Mouse (Mus musculus): ENCODE data around the gene Chchd3.

Gene Chchd3

DNA sequence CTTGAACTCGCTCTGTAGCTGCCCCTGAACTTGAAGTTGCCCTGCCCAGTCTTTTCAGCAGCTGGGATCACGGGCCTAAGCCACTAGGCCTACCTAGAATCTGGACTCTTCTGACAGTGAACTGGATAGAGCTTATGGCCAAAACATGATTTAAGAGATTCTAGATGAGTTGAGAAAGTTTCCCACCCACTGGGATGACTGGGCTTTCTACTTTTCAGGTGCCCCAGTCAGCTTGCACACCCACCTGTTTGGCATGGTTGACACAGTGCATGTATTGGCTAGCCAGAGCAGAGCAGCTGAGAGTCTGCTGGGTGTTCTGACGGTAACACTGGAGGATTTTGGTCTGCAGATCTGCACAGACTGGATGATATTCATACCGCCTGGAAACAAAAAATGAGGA is 256.4 kb downstream of the Chchd3 start:
- DNase-seq (ENCODE audit: low read depth, low spot score) = no peak

DNA sequence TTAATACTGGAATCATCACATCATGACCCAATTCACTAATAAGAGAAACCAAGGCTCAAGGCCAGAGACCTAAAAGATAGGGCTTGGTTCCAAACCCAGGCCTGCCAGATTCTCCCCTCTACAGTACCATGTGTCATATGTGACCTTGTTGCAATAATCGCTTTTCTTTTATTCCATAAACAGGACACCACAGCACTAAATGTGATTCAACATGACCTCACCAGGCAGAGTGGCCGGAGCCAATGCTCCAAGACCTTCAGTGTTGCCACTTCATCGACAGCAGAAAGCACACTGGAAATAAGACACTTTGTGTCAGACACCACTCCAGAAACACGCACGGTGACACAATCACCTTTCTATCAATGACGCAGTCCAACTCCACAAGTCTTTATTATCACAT is 258.3 kb downstream of the Chchd3 start:
- no peak for DNase-seq (ENCODE audit: low read depth, low spot score)

DNA sequence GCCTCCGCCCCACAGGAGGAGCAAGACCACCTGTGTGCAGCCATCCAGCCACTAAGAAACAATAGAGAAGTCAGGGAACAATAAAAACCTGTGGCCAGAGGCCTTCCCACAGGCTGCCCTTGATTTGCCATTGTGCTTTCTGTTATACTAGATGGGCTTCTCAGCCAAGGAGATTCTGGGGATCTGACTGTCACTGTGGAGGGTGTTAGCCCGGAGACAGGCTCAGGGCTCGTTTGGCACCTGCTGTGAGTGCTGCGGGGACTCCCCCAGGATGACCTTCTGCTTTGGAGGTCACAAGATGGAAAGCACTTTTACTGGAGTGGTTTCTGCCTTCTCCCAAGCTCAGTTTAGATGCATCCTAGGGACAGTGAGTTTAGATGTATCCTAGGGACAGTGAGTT is 262.5 kb downstream of the Chchd3 start:
- DNase-seq (ENCODE audit: low read depth, low spot score) = no peak

DNA sequence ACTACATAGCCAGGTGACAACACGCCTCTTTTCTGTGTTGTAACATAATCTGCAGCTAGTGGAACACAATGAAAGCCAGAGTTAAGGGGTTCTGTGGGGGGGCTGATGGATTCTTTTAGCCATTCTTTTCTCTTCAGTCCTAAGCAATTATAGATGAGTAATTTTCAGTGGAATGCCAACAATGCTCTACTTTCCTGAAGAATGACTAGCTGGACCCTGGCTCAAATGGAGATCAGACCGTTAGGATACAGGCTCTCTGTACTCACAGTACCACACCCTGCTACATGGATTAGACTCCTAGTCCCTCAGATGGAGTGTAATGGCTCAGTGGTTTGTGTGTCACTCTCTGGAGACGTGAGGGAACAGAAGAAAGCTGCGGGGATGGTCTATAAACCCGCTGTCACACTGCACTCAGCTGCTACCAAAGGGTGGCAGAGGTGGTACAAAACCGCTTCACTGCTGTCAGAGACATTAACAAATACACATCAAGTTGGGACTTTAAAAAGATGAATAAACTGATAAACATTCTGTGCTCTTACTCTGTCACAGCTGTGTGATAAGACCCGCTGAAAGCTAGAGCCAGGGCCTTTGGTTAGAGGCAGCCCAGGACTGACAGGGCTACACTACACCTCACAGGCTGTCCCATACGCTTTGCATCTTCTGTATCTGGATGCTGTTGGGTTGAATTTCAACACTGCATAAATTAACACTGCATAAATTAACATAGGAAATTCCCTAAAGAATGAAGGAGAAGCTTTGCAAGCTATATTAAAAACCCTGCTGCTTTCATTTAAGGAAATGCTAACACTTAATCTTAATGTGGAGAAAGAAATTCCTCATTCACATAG is 264.2 kb downstream of the Chchd3 start:
- no peak for DNase-seq (ENCODE audit: low read depth, low spot score)

DNA sequence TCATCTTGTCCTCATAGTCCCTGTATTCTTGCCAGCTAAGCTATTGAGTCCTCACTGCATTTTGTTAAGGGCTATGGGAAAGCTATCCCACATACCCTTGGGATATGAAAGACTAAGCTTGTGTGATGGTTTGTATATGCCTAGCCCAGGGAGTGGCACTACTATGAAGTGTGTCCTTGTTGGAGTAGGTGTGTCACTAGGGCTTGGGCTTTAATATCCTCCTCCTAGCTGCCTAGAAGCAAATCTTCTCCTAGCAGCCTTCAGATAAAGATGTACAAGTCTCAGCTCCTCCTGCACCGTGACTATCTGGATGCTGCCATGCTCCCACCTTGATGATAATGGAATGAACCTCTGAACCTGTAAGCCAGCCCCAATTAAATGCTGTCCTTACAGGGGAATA is 266.5 kb downstream of the Chchd3 start:
- no peak for DNase-seq (ENCODE audit: low read depth, low spot score)

DNA sequence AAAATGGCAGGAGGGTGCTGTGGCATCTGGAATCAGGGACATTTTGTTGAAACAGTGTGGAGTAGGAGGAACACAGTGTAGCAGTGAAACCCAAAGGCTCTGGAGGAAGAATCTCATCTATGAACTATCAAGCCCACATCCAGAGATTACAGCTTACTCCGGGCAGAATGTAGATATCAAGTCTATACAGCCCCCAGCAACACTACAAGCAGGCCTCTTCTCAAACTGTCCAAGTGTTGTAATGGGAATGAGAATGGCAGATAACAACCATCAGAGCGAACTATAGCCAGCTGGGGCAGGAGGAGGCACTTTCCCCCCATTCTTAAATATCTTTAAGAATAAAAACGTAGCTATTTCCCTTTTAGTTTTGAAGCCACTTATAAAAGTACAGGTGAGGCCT is 266.9 kb downstream of the Chchd3 start:
- no peak for DNase-seq (ENCODE audit: low read depth, low spot score)

DNA sequence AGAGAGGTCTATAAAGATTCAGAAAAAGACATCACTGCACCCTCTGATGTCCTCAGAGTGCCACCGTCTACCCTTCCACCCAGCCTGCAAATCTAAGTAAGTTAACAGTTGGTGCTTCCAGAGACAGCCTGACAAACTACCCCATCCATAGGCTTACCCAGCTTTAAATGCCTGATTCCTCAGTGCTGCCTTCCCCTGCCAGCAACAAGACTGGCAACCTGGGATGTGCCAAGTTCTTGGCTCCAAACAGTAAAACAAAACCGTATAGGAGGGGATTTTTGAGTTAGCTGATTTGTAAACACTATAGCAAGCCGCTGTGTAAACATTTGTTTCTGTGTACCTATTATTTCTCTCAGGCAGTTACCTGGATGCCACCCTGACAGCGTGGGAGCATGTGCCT is 269.6 kb downstream of the Chchd3 start:
- DNase-seq (ENCODE audit: low read depth, low spot score) = no peak

DNA sequence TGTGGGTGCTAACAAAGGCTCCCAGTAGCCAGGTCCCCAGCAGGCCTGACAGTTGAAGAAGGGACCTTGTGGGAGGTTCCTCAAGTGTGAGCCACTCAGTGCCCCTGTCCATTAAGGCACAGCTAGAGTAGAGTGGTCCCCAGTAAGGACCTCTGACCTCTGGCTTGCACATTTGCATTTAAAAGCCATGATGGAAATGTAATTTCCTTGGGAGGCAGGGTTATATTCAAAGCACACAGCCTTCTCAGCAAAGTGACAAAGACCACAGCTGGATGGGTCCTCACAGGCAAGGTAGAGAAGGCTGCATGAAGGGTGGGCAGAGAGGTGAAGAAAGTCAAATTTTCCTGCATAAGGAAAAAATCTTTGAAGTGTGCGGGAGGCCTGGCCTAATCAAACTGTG is 272.7 kb downstream of the Chchd3 start:
- no peak for DNase-seq (ENCODE audit: low read depth, low spot score)

DNA sequence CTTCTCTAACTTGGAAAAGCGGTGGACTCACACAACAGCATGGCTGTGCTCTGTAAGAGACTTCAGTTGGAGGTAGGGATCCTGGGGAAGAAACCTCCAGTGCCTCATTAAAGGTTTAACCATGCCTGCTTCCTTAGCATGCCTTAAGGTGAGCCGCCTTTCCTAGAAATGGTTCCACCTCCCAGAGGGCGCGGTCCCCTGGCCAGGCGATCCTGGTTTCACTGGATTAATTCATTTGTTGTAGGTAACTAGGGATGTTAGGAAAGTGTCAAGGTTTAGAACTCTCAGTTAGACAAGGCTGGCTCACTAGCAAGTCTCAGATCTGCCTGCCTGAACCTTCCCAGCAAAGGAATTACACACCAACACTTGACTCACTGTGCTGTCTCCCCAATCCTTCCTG is 273.9 kb downstream of the Chchd3 start:
- no peak for DNase-seq (ENCODE audit: low read depth, low spot score)

DNA sequence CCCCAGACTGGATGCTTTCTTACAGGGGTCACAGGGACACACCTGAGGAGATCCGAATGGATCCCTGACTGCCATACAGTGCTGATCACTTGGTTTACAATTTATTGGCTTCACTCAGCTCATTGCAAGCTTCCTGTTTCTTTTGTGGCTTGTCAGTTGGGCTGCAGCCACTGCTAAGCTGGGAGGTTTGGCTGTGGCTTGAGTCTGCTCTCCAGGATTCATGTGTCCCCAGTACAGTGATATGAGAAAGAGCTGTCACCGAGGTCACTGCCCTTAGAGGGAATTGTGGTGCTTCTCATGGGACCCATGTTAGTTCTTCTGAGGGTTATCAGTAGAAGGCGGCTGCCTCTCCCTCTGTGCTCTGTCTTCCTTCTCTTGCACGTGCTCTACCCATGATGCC is 277.0 kb downstream of the Chchd3 start:
- DNase-seq (ENCODE audit: low read depth, low spot score) = no peak

DNA sequence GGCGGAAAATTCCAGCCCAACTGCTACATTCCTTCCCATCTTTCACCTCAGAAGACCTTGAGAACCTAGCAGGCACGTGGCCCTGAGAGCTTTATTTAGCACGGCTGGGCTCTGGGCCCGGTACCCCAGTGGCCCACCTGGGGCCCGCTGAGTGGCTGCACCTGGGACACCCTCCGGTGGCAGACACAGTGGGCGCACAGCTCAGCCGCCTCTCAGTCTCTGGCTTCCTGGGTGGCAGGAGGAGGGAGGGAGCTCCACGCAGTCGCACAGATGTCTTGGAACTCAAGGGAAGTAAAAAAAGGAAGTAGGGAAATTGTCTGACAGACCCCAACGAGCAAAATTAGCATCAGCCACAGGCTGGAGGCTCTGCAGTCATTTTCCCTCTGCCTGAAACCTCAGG is 279.5 kb downstream of the Chchd3 start:
- no peak for DNase-seq (ENCODE audit: low read depth, low spot score)

DNA sequence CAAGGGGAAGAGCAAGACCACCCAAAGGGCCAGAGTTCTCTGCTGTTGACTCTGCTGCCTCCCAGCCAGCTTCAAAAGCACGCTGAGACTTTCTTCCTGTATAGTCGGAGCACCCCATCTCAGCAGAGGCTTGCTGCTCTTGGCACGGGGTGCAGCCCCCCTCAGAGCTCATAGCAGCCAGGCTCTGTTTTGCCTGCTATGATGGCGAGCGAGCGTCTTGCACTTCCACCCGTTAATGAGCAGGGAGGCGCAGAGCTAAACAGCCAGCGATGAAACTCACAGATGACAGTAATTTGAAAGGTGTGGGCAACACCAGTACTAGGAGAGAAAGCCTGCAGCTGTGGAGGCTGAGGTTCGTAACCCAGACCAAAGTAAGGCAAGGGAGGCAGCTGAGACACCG is 283.7 kb downstream of the Chchd3 start:
- DNase-seq (ENCODE audit: low read depth, low spot score) = no peak

DNA sequence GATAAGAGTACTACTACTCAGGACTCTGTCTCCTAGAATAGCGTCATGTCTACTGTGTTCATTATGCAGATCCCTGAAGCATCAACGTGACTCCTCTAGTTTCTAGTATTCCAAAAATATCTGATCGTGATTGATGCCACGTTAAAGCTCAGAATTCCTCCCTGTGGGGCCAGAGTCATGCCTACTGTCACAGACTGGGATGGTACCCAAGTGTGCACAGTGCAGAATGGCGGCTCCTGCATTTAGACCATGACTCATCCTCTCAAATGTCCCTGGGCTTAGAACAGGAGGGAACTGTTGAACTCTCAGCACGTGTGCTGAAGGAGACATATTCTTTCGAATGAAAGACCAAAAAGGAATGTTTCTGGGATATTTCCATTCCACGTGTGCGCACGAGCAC is 305.5 kb downstream of the Chchd3 start:
- no peak for DNase-seq (ENCODE audit: low read depth, low spot score)

DNA sequence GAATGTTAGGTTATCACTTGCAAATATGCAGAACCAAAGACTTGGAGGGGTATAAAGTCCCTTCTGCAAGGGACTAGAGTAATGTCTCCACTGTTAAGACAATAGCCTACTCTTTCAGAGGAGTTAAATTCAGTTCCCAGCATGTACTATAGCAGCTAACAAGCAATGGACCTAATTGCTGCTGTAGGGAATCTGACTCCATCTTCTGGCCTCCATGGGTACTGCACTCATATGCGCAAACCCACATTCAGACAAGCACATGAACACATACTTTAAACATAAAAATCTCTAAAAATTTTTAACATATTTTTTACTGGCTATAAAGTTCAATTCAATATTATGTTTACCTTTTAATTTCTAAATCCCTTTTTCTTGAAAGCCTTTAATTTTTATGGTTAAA is 310.2 kb downstream of the Chchd3 start:
- no peak for DNase-seq (ENCODE audit: low read depth, low spot score)

DNA sequence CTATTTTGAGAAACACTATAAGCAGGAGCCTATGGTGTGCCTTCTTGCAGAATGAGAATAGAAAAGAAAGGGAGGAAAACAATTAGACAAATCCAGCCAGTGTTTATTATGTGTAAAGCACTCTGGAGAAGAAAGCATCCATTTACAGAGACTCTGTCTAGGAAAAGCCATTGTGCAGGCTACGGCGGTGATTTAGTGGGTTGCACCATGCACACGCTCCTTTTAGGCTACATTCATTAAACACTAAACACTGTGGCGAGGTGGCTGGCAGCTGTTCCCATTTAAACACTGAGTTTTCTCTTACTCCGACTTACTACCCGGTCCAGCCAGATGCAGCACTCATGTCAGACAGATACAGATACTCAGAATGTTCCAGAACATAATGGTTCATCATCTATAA is 311.3 kb downstream of the Chchd3 start:
- DNase-seq (ENCODE audit: low read depth, low spot score) = no peak

DNA sequence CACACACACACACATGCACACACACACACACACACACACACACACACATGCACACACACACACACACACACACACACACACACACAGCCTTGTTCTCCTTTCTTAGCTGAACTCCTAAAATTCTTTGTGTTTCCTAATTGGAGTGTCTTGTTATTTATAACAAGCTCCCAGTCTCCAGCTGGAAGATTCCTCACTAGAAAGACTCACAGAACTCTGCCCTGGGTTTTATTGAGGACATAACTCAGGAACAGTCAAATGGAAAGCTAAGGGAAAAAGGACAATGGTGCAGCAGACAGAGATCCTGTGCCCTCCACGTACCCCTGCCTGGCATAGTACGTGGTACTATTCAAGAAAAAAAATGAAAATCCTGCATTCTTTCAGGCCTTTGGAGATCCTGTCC is 312.7 kb downstream of the Chchd3 start:
- no peak for DNase-seq (ENCODE audit: low read depth, low spot score)
